8 mouse cellular contexts compared by ENCODE assay signal in genomic region chr9:35017563-35017962, GRCm38 (mm10).
DNase-seq lines count a peak whose midpoint lies in the region; ATAC-seq lines count a peak whose summit lies in the region.

No protein-coding gene starts in this region.

- H3K36me3 ChIP-seq in heart, embryonic 11.5 days (ENCODE audit: control insufficient read depth, insufficient read depth, low read length), result no peaks in the 10 kb centered on the region
- H3K36me3 ChIP-seq in forebrain, embryonic 13.5 days (ENCODE audit: poor library complexity, severe bottlenecking), result no peaks in the 10 kb centered on the region
- no peaks in the 10 kb centered on the region; the same call in 1 of the 2 replicates for H3K36me3 ChIP-seq in midbrain, embryonic 15.5 days (replicated peaks)

- no peak overlapping the region for H3K9ac ChIP-seq in heart, embryonic 11.5 days (ENCODE audit: low read depth, low read length)
- H3K9ac ChIP-seq in forebrain, embryonic 13.5 days, result no peak overlapping the region
- H3K9ac ChIP-seq in midbrain, embryonic 15.5 days, result peak overlapping the region; percentile 19; the same call in 1 of the 2 replicates

- DNase-seq in heart, postnatal 36 days, result no peak
- peak; percentile 22 for DNase-seq in ZHBTc4 (ENCODE audit: low read depth, low spot score)
- DNase-seq in layer of hippocampus, adult 8-10 months (ENCODE audit: low spot score in 2 of 2), result peak; percentile 68 to 75
- DNase-seq in thymus, postnatal 25 days, result no peak
- no peak for DNase-seq in ovary, adult 18-20 months (ENCODE audit: low spot score)

- peaks cover 12% of the 10 kb centered on the region for H3K4me1 ChIP-seq in heart, embryonic 11.5 days (ENCODE audit: control insufficient read depth, insufficient read depth, low read length)
- H3K4me1 ChIP-seq in forebrain, embryonic 13.5 days, result peaks cover 26% of the 10 kb centered on the region
- peaks cover 25% of the 10 kb centered on the region for H3K4me1 ChIP-seq in midbrain, embryonic 15.5 days

- intact Hi-C loops in heart, postnatal 36 days (cut with DNase I), result loop anchor here (1.0 to 10.0 kb wide), 3 partner anchors 34 to 1163 kb away; no protein-coding TSS in a partner anchor

- H3K4me2 ChIP-seq in heart, embryonic 11.5 days, result peak overlapping the region; percentile 48
- H3K4me2 ChIP-seq in forebrain, embryonic 13.5 days, result peak overlapping the region; percentile 43
- peak overlapping the region; percentile 29 for H3K4me2 ChIP-seq in midbrain, embryonic 15.5 days

- no peak for ATAC-seq in heart, embryonic 11.5 days (replicated peaks; ENCODE audit: insufficient number of reproducible peaks, low FRiP score, low TSS enrichment)
- peak; percentile 73 for ATAC-seq in forebrain, embryonic 13.5 days
- peak; percentile 73 for ATAC-seq in midbrain, embryonic 15.5 days (replicated peaks)

- no peak overlapping the region for H3K27ac ChIP-seq in heart, embryonic 11.5 days (ENCODE audit: low read depth, low read length)
- H3K27ac ChIP-seq in forebrain, embryonic 13.5 days, result peak overlapping the region; percentile 54
- peak overlapping the region; percentile 64 for H3K27ac ChIP-seq in midbrain, embryonic 15.5 days

- 6% methylated on average over 13 of the region's 13 CpGs for WGBS in heart, embryonic 11.5 days (ENCODE audit: insufficient replicate concordance)
- WGBS in forebrain, embryonic 13.5 days, result 14% methylated on average over 13 of the region's 13 CpGs
- 24% methylated on average over 13 of the region's 13 CpGs for WGBS in midbrain, embryonic 15.5 days

- H3K9me3 ChIP-seq in heart, embryonic 11.5 days (replicated peaks; ENCODE audit: control insufficient read depth, low read length), result no peaks in the 10 kb centered on the region
- H3K9me3 ChIP-seq in forebrain, embryonic 13.5 days (replicated peaks), result no peaks in the 10 kb centered on the region
- no peaks in the 10 kb centered on the region for H3K9me3 ChIP-seq in midbrain, embryonic 15.5 days

- H3K4me3 ChIP-seq in heart, embryonic 11.5 days (ENCODE audit: low read depth, low read length), result peak overlapping the region; percentile 4; the same call in 1 of the 2 replicates
- H3K4me3 ChIP-seq in forebrain, embryonic 13.5 days, result no peak overlapping the region
- no peak overlapping the region for H3K4me3 ChIP-seq in midbrain, embryonic 15.5 days

- H3K27me3 ChIP-seq in heart, embryonic 11.5 days (ENCODE audit: control insufficient read depth, insufficient read depth, low read length), result peaks cover 17% of the 10 kb centered on the region
- no peaks in the 10 kb centered on the region for H3K27me3 ChIP-seq in forebrain, embryonic 13.5 days
- no peaks in the 10 kb centered on the region for H3K27me3 ChIP-seq in midbrain, embryonic 15.5 days (replicated peaks)

Comparison
In these comparisons a context has a peak if more than half of its experiments do, and no peak if none do; other contexts are left out.
1. DNase-seq: peak in ZHBTc4 (single experiment) and layer of hippocampus, adult 8-10 months (2 of 2); none in heart, postnatal 36 days (0 of 2), thymus, postnatal 25 days (single experiment) and ovary, adult 18-20 months (single experiment).
2. Peak in every context shown above with its lines, with median percentiles within 50 percentile points of each other: H3K4me2 ChIP-seq.